Mouse (Mus musculus): ENCODE results near the gene Dnm3.

The Dnm3 gene

GRCm38 (mm10) chr1:161962465-161963377 lies 515.1 kb downstream of the Dnm3 start:
- DNase-seq (ENCODE audit: low read depth in 1 of 2, low spot score in 2 of 2), result no peak

DNA sequence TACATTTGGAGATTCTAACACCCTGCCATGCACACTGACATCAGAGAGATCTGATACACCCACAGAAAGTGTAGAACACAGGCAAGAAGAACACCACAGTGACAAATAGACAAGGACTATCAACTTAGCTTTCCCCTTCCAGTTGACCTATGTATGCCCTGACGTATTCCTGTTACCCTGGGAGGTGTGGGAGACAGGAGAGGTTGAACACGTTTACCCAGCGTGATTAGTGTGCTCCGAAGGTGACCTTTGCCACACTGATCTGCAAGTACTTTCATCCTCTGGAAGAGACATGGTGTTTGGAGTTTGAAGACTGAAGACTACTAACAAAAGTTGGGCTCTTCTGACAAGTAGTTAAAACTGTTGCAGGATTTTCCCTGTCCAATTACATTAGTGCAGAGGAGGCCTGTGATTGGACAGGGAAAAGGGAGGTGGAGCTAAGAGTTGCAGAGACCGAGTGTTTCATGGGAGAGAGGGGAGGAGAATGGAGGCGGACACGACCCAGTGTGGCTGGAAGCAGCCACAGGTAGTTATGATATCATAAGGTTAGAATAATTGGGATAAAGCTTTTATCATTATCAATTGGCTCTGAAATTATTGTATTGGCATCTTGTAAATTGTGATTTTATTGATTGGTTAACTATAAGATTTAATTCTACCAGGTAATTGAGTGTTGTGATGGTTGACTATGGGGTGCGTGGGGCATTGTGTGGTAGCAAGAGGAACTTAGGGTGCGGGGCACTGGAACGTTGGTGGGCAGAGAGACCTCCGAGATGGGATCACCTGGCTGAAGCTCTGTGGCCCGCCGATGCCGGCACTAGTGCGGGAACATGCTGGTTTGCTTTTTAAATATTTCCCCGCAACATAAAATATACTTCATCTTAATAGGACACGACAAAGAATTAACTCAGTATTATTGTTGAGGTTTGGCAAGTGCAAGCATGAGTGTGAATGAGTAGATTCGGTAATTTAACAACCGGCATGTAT lies 519.6 kb downstream of the Dnm3 start:
- DNase-seq (ENCODE audit: low read depth in 1 of 2, low spot score in 2 of 2), result no peak

DNA sequence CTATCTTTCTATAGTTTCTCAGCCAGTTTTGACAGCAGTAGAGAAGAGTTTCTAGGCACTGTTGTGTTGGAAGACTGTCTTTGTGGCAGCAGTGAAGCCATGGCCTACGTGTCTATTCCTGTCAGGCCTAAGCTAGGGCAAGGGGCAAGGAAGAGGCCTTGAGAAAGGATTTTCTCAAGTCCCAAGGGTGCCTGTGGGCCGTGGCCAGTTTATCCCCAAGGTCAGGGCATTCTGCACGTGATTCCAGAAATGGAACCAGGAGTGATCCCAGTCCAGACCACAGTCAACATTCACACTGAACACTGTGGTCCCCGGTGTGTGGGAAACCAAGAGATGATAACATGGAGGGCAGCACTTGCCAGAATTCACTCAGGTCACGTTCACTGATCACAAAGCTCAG lies 522.0 kb downstream of the Dnm3 start:
- no peak for DNase-seq (ENCODE audit: low read depth in 1 of 2, low spot score in 2 of 2)

DNA sequence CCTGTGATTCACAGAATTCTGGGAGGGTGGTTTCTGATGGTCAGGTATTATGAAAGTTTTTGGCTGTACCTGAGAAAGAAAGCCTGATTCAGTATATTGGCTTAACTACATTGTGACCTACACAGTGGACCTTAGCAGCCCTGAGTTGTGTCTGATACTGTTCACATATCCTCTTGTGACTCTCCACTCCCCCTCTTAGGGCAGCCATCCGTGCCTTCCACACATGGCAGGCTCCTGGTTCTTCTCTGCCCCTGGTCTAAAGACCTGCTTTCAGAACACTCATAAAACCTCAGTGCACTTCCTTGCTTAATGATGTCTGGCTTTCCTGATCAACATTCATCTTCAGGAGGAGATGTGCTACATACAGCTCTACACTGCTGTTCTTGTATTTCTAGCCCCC lies 525.2 kb downstream of the Dnm3 start:
- no peak for DNase-seq (ENCODE audit: low read depth in 1 of 2, low spot score in 2 of 2)

- no peak for DNase-seq (ENCODE audit: low read depth in 1 of 2, low spot score in 2 of 2)
Measured at GRCm38 (mm10) chr1:161951009-161951779, 526.6 kb downstream of the Dnm3 start.

DNA sequence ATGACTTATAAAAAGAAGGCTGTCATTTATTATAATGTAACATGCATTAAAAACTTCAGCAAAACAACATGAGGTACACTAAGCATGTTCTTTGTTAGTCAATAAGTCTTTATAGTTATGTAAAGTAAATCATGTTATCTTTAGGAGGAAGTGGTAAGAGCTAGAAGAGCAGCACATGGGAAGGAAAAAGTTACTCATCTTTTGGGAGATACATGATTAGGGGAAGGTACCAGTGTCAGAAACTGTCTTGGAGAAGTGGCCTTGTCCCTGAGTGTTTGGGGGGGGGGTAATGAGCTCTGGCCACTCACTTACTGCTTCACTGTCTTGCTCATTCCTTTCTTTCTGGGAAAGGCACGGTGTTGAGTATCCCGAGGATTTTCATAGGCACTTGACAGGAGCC lies 535.8 kb downstream of the Dnm3 start:
- DNase-seq (ENCODE audit: low read depth in 1 of 2, low spot score in 2 of 2), result no peak

Measured in monocyte, adult 2 months (primary cell).